Mouse (Mus musculus): Measurements from ENCODE around the gene Ccdc182.

Gene Ccdc182

DNA sequence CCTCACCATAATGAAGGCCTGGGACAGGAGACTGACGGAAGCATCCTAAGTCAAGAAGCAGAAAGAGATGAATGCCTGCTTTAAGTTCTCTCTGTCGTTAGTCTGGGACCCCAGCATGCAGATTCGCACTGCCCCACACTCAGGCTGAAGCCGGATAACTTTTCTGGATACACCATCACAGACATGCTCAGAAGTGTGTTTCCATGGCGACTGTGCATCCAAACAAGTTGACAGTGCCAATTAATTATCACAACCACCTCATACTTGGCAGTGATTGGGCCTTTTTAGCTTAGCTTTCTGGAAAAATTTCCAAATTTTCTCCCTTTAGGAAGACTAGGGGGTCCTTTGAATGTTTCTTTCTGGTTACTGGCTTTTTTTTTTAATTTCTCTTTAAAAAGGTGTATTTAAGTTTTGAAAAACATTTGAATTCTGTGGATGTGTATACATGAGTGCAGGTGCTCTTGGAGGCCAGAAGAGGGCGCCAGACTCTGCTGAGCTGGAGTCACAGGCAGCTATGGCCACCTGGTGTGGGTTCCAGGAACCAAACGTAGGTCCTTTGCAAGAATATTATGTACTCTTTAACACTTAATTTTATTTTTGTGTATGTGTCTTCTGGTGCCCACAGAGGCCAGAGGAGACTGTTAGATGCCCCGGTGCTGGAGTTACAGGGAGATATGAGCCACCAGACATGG lies 12.3 kb upstream of the Ccdc182 start:
- no peak for DNase-seq (ENCODE audit: low spot score)

DNA sequence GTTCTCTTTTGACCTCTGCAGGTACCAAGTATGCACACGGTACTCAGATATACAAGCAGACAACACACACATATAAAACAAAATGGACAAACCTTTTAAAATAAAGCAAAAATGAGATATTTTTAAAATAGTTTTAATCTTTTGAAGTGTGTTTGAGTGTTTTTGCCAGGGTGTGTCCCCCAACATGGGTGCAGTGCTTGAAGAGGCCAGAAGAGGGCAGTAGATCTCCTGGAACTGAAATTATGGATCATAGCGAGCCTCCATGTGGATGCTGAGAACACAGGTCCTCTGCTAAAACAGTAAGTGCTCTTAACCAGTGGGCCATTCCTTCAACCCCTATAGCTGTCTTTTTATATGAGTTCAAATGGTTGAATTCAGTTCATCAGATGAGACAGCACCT lies 11.3 kb upstream of the Ccdc182 start:
- no peak for DNase-seq (ENCODE audit: low spot score)

DNA sequence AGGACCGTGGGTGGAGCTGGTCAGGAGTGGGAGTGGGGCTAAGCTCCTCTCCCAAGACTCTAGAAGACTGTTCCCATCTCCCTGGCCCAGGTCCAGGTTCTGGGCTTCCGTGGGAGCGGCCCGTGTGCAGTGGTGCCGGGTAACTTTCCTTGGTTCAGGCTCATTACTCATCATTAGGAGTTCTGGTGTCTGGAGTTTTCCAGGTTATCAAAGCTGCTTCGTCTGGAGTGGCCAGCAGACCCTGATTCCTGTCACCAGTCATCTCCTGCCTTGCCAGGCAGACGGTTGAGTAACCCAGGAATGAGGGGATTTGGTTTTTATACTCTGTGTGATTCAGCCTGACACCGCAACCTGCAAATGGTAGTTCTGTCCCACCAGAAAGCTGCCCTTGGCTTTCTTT lies 7.8 kb upstream of the Ccdc182 start:
- no peak for DNase-seq (ENCODE audit: low spot score)

DNA sequence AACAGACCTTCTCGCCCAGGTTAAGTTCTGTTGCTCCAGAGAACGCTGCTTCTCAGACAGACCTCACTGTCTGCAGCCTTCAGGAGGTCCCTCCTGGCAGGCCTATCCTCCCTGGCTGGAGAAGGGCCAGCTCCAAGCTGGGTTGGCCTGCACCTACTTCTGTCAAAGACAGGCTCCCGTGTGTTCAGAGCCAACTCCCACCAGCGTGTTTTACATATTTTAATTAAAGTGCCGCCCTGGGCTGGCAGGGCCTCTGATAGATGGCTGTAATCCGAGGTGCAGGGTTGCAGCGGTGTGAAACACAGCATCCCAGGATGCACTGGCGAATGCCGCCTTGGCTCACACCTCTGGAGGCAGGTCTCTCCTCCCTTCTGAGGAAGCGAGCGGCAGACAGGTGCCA lies 5.5 kb upstream of the Ccdc182 start:
- no peak for DNase-seq (ENCODE audit: low spot score)

DNA sequence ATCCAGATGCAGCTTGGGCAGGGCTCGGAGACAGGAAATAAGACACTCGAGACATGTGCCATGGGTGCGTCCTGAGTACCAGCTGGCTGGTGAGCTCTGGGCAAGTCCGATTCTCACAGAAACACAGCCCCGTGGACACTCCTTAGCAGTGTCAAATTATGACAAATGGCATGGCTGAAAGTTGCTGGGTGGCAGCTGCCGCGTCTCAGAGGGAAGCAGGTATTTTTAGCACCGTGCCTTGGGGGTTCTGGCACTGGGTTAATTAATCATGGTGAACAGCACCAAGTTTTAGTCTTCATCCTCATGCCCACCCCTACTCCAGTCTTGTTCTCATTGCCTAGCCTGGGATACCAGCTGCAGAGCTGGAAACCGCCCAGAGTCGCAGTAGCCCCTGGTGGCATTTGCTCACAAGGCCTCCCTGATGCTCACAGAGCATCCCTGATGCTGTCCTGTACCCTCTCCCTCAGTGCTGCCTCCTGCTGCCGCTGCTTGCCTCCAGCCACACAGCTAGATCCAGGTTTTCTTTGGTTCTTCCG lies 5.0 kb upstream of the Ccdc182 start:
- peak; percentile 21 for DNase-seq (ENCODE audit: low spot score)

DNA sequence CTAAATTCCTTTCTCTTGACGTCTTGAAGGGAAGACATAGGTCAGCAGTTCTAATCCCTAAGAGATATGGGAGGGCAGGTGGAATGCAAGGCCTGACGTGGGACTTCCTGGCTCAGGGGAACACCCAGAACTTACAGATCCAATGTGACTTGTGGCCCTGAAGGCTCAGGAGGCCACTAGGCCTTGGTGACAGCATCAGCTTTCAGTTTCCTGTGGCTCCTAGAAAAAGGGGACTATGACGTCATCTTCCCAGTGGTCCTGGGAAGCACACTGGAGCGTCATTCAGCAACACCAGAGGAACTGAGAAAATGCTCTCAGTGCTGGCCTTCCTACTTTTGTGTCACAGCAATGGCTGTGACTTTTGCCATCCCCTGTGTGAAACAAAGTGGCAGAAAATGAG lies 2.6 kb upstream of the Ccdc182 start:
- no peak for DNase-seq (ENCODE audit: low spot score)

DNA sequence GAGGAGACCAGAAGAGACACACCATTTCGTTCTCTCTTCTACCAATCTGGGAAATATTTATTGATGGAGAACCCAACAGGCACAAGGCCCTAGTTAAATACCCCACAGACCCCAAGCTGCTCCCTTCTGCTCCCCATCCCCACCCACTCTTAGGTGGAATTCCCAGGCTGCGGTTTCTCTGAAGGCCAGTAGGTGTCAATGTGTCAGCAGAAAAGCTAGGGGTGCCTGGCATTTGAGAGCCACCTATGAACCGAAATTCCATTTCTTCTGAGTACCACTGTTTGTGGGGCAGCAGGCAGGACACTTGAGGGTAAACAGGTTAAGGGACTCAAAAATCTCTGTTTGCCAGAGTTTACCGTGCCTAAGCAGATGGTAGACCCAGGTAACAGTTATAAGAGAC lies 2.2 kb upstream of the Ccdc182 start:
- DNase-seq (ENCODE audit: low spot score): peak; percentile 76

DNA sequence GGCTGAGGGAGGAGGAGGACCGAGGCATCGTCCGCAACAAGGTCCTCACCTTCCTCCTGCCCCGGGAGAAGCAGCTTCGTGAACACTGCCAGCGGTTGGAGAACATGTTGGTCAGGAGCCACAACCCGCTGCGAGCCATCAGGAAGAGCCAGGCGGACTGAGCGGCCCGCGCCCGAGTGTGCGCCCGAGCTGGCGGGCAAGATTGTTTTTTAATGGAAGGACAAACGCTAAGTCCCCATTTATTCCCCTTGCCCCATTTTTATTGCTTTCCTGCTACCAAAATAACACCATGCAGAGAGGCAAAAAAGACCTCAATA lies 494 bp downstream of the Ccdc182 start:
- DNase-seq (ENCODE audit: low spot score): no peak

DNA sequence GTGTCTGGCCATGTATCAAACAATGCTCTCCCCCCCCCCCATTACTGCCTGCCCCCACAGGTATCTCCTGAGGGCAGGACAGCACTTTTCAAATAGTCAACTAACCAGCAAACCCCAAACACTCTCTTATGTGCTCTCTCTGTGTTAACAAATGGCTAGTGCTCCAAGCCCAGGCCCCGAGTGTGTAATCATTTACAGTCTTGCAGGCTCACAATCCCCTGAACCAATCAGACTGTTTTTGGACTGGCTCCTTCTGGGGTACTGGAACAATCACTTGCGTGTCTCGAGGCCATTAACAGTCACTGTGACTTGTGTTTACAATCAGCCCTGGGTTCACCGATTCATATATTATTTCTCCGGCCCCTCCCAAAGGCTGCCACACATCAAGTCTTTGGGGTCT lies 1.4 kb downstream of the Ccdc182 start:
- no peak for DNase-seq (ENCODE audit: low spot score)

DNA sequence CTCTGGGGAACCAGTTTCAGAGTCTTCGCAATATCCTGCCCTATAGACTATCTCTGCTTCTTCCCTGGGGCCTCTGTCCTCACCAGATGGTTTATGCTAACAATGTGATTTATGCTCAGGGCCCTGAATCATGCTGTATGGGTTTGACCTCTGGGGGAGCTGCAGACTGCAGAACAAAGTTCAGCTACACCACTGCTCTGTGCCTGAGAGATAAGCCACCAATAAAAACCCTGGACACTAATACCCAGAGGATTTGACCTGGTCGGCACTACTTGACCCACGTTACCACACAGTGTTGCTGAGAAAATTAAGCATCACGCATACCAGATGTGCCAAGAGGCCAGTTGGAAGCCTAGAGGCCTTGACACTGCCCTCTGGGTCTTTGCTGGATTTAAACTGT lies 3.7 kb downstream of the Ccdc182 start:
- peak; percentile 72 for DNase-seq (ENCODE audit: low spot score)

DNA sequence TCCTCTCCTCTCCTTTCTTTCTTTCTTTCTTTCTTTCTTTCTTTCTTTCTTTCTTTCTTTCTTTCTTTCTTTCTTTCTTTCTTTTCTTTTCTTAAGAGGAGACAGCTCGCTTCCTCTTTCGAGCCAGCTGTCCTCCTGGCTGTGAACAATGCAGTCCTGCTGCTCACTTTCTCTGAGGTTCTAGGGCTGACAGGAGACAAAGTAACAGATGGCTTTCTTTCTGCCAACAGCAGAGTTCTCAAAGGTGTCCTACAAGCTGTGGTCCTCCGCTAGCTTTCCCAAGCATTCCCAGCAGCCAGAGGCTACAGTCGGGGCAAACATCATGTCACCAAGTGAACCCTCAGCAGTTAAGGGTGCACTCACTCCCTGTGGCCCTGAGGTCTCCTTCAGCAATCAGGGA lies 5.5 kb downstream of the Ccdc182 start:
- no peak for DNase-seq (ENCODE audit: low spot score)

DNA sequence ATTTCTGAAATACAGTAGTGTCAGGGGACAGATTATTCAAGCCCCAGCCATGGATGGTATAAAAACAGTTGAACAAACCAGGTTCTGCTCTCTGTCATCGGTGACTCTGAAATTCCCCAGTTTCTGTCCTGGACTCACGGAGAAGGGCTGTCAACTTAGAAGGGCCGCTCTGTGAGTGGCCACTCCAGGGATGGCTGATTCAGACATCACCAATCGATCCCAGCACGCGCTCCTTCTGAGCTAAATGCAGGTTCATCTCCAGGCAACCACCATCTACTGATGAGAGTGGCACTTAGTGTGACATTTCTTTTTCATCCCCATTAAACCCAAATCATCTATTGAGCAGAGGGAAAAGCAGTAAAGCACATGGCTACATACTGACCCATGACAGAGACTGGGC lies 7.8 kb downstream of the Ccdc182 start:
- DNase-seq (ENCODE audit: low spot score): peak; percentile 69

DNA sequence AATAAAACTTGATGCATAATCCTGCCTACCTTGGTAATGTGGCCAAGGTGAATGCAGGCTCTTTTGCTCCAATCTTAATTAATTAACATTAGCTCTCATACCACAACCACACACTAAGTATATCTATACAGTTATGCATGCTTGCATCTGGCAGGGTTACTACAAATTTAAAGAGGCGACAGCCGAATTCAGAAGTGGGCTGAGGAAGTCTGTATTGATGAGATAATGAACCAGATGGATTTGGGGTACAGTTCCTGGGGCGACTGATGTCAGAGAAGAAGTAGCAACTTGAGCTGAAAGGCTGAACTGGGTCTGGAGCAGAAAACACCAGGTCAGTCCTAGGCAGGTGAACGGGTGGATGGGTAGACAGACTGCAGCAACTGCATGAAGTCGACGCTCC lies 11.9 kb downstream of the Ccdc182 start:
- DNase-seq (ENCODE audit: low spot score): no peak

DNA sequence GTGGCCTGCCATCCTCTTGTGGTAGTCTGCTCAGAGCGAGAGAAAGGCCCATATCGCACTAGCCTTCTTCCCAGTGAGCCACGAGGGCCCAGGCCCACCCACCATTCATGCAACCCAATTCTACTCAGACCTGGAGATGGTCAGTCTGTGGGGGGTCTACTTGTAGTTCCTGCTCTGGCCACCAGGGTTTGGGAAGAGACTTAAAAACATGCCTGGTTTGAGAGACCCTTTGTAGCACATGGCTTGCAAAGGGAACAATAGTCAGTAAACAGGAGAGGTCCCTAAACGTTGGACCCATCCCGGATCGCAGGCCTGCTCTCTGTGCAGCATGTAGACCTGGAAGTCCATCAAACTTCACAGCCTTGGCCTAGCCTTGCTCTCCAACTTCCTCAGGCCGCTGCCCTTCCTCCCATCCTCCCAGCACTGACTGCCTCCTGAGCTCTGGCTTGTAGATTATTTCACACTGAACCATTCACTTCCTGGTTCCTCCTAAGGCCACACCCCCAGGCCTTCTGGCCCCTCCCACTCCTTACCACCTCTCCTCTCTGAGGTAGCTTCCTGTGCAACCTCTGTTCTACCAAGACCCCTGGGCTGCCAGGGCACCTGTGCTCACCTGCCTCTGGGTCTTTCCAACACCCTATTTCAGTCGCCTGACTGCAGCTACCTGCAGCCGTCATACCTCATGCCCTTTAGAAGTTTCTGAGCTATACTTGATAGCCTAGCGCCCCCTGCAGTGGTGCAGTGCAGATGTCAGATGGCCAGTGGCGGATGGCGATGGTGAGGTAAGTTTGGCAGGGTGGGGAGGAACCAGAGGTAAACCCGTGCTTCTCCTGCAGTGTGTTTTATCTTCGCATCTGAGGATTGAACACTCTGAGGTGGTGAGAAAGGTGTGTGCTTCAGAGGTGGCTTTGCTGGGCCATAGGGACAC lies 14.0 kb downstream of the Ccdc182 start:
- no peak for DNase-seq (ENCODE audit: low spot score)

DNA sequence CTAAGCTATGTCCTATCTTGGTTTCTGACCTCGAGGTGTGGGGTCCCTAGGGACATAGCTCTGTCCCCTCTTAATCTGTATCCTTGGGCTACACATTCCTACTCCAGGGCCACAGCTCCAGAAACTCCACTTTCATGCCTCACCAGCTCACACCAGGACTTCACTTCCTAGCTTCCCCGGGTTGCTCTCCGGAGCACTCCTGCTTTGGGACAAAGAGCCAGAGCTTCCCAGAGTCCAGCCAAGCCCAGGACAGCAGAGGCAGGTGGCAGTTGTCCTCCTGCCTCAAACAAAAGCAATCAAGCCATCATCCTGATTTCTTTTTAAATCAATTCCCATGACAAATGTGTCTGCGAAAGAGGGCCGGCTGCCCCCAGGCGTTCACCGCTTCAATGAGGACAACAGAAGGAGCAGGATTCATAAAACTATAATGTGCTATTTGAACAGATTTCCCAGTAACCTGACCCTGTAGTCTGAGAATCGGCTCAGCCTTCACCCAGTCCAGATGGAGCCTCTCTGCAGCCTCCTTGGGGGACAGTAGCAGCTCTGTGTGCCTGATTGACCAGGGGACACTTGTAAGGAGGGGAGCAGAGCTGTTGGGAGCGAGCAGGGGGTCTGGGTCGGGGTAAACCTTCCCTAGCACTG lies 15.3 kb downstream of the Ccdc182 start:
- DNase-seq (ENCODE audit: low spot score): peak; percentile 74

DNA sequence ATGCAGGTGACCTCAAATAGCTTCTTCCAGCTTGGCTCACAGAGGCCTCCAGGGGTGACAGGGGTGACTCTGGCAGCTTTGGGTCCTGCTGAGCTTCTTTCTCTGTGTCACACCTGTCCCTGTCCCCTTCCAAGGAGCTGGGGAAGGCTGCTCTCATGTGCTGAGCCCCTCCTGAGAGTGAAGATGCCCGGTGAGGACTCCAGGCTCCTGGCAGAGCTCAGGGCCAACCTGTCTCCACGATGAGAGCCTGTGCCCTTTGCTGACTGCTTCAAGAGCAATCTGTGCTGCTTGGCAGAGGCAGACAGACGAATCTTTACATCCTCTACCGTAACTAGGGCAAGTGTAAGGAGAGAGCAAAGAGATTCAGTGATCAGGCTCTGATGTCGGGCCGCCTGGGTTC lies 16.9 kb downstream of the Ccdc182 start:
- no peak for DNase-seq (ENCODE audit: low spot score)

DNA sequence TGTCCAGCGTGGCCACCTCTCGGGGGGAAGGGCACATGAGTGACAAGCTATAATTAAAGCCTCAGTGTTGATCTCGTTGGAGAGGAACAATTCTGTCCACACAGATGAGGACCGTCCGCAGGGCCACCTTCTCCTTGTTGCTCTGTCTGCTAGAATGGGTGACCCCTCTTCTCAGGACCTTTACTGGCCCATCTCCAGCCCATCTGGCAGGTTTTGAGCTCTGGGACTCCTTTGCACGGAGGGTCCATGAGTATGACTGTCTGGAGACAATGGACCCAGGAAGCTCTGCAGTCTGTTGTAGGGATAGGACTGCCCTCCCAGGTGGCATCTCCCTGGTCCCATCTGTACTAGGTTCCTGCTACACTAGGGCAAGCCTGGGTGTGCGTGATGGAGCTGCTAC lies 17.7 kb downstream of the Ccdc182 start:
- DNase-seq (ENCODE audit: low spot score): no peak

DNA sequence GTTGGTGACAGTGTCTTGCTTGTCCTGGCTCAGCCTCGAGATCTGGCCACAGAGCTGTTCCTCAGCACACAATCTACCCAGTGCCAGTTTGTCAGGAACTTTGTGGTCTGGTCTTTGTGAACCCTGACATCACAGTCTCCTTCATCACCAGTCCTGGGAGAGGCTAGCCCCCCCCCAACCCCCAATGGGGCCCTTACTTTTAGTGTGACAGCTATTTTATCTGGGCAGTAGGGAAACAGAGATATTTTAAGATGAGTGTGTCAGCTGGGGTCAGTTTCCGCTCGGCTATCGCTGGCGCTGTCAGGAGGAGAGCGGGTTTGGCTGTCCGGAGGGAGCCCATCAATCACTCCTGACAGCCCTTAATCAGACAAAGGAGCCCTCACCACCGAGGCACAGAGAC lies 19.7 kb downstream of the Ccdc182 start:
- no peak for DNase-seq (ENCODE audit: low spot score)

DNA sequence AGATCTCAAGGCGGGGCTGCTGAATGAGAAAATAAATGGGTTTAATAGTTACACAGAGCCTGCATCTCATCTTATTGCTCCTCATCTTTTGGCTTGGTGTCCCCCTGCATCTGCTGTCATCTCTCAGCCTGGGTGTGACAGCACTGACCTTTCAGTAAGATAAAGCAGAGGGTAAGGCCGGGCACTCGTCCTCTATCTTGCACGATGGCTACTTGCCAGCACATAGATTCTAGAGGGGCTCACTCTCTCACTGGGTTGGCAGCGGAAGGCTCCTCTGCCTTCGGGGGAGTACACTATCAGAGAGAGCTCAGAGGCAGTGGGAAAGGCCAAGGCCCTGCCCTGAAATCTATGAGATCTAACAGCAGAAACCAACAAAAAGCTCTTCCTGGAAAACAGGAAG lies 20.6 kb downstream of the Ccdc182 start:
- no peak for DNase-seq (ENCODE audit: low spot score)

DNA sequence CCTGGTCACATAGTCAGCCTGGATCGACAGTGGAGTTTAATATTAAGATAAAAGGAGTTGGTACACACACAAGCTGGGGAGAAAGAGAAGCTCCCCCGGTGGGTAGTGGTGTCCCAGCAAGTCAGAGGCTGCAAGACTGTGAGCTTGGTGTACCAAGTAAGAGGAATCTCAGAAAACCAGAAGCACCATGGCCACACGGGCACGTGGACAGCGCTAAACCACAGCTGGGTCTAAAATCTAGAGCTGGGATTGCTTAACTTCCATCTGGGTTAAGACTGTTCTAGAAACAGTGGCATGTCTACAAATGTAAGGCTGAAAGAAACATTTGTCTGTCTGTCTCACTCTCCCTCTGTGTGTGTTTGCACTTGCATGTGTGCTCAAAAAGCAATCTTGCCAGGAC lies 21.5 kb downstream of the Ccdc182 start:
- DNase-seq (ENCODE audit: low spot score): no peak

DNA sequence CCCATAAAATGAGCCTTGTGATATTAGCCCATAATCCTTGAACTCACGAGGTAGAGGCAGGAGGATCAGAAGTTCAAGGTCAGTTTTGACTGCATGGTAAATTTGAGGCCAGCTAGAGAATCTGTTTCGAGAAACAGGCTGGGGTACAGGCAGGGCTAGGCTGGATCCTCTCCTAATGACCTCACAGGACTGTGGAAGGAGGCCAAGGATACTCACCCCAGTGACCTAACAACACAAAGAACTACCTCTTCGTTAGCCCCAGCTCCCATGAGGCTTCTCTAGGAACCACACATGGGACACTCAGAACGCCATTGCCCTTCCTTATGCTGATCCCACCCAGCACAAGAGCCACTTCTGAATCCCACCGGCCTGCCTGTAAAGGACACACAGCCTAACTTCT lies 25.0 kb downstream of the Ccdc182 start:
- no peak for DNase-seq (ENCODE audit: low spot score)

DNA sequence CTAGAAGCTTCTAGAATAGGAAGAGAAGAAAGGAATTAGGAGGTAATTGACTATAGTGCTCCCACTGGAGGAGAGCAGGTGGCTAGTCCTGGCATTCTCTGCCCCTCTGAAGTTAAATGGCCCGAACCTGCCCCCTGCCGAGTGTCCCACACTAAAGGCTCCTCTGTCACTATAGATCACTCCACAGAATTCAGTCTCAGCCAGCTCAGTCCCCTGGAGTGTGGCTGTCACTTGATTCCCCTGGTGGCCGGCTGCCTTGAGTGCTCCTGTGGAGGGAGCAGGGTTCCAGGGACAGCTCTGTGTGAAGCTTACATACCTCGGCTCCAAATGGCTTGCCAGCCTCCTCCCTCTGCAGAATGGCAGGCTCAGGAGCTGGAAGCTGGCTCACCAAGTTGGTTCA lies 33.2 kb downstream of the Ccdc182 start:
- peak; percentile 66 for DNase-seq (ENCODE audit: low spot score)

All from retina, embryonic 14.5 days (tissue).